Mouse (Mus musculus) layer of hippocampus, adult 9-10 months (tissue): ENCODE data around the gene BC049715.
A peak's percentile ranks its signal among the peaks of the same experiment; 100 is the strongest.
"Not testable (repeated sequence)": the region's sequence is repeated elsewhere in the genome, so short reads cannot be mapped to it uniquely, and the experiment has no call there.

Experiments used
- DNase-seq: peaks from one replicate; pipeline ENCODE4 v3.0.0; 2022; ENCODE audit warnings: low spot score

The BC049715 gene

GRCm38 (mm10) chr6:136852348-136852747 is 24.9 kb downstream of the BC049715 start:
- no peak for DNase-seq

GRCm38 (mm10) chr6:136852762-136853161 is 25.3 kb downstream of the BC049715 start:
- no peak for DNase-seq

GRCm38 (mm10) chr6:136854361-136854781 is 26.9 kb downstream of the BC049715 start:
- DNase-seq = no peak

- DNase-seq = no peak
These were observed 27.8 kb downstream of the BC049715 start for GRCm38 (mm10) chr6:136855183-136855582.

- DNase-seq = no peak
These were observed 28.7 kb downstream of the BC049715 start for GRCm38 (mm10) chr6:136856071-136856636.

- no peak for DNase-seq
These were observed 29.9 kb downstream of the BC049715 start, which contains the start of gene Art4 for GRCm38 (mm10) chr6:136857186-136857872. Art4 (minus strand) TSS chr6:136857733.

- no peak for DNase-seq
These were observed 30.4 kb downstream of the BC049715 start for GRCm38 (mm10) chr6:136857873-136858260.

GRCm38 (mm10) chr6:136858420-136858819 is 31.0 kb downstream of the BC049715 start:
- DNase-seq = no peak

GRCm38 (mm10) chr6:136861020-136861419 is 33.6 kb downstream of the BC049715 start:
- DNase-seq = peak; percentile 56

- DNase-seq = no peak
These were observed 37.9 kb downstream of the BC049715 start for GRCm38 (mm10) chr6:136865360-136865759.

GRCm38 (mm10) chr6:136866150-136866549 is 38.7 kb downstream of the BC049715 start:
- DNase-seq = no peak

GRCm38 (mm10) chr6:136868921-136869320 is 41.5 kb downstream of the BC049715 start:
- DNase-seq = no peak

- no peak for DNase-seq
These were observed 47.2 kb downstream of the BC049715 start for GRCm38 (mm10) chr6:136874599-136874998.

- no peak for DNase-seq
These were observed 48.2 kb downstream of the BC049715 start, which contains the start of gene Mgp for GRCm38 (mm10) chr6:136875670-136876069. Mgp (minus strand) TSS chr6:136875823.

GRCm38 (mm10) chr6:136881678-136882077 is 54.3 kb downstream of the BC049715 start:
- DNase-seq = no peak

- no peak for DNase-seq
These were observed 56.0 kb downstream of the BC049715 start for GRCm38 (mm10) chr6:136883431-136883915.

- no peak for DNase-seq
These were observed 56.5 kb downstream of the BC049715 start for GRCm38 (mm10) chr6:136883961-136884360.

GRCm38 (mm10) chr6:136884766-136885165 is 57.3 kb downstream of the BC049715 start:
- not testable (repeated sequence) for DNase-seq

- no peak for DNase-seq
These were observed 60.4 kb downstream of the BC049715 start for GRCm38 (mm10) chr6:136887854-136888253.

- no peak for DNase-seq
These were observed 61.6 kb downstream of the BC049715 start for GRCm38 (mm10) chr6:136889067-136889466.

GRCm38 (mm10) chr6:136889554-136889953 is 62.1 kb downstream of the BC049715 start:
- no peak for DNase-seq
